Mouse (Mus musculus) ES-E14 (cell line): ENCODE results near the gene Fank1.

Experiments used
- MAFK ChIP-seq: IDR thresholded peaks from 2 replicates; pipeline ENCODE4 v1.6.1; 2014; ENCODE audit warnings: mild to moderate bottlenecking, low read depth, low read length, inconsistent platforms; ENCODE audit not compliant: insufficient read depth
- ZC3H11A ChIP-seq: IDR thresholded peaks from 2 replicates; pipeline ENCODE4 v1.6.1; 2012; ENCODE audit warnings: low read depth, mild to moderate bottlenecking, inconsistent platforms, low read length, borderline replicate concordance

GRCm38 (mm10) chr7:133730324-133731191 lies 46.1 kb upstream of the Fank1 start:
- TF ChIP-seq MAFK (no peak), ZC3H11A (no peak)
